Mouse (Mus musculus) limb, embryonic 10.5 days (tissue): ENCODE measurements around the gene Wdr70. TPM values are rescaled to one million over a fixed set of nuclear protein-coding genes. Genes with fewer than 3 reads are reported as not detected.

Experiments
- DNase-seq: peaks from one replicate; pipeline ENCODE4 v3.0.0-alpha.2; 2017; ENCODE audit warnings: low spot score
- H3K27ac ChIP-seq: fragments of 300-500 bp; sonication (generic); 2 replicates; pipeline ENCODE4 v1.5.1; 2016; ENCODE audit warnings: mild to moderate bottlenecking
- H3K27me3 ChIP-seq: fragments of 300-500 bp; sonication (generic); 2 replicates; pipeline ENCODE4 v1.6.1; 2016; ENCODE audit warnings: low read depth, mild to moderate bottlenecking; ENCODE audit not compliant: poor library complexity, severe bottlenecking
- H3K36me3 ChIP-seq: fragments of 300-500 bp; sonication (generic); 2 replicates; pipeline ENCODE4 v1.6.1; 2016; ENCODE audit warnings: mild to moderate bottlenecking, moderate library complexity
- H3K4me1 ChIP-seq: fragments of 300-500 bp; sonication (generic); 2 replicates; pipeline ENCODE4 v1.6.1; 2016
- H3K4me3 ChIP-seq: fragments of 300-500 bp; sonication (generic); 2 replicates; pipeline ENCODE4 v1.5.1; 2016; ENCODE audit warnings: mild to moderate bottlenecking, moderate library complexity
- H3K9me3 ChIP-seq: fragments of 300-500 bp; sonication (generic); replicated peaks from 2 replicates; pipeline ENCODE4 v1.6.1; 2016; ENCODE audit warnings: mild to moderate bottlenecking
- WGBS: fragments of 180-500 bp; shearing (Covaris S2); methylation state at CpG from one replicate; pipeline ENCODE4 v1.1.7; 2016; 5-methylcytosine and 5-hydroxymethylcytosine counted together
- polyA plus RNA-seq: library from polyadenylated mRNA; unstranded; fragments of >200 nt; fragmentation: Nextera tagmentation; extraction: Ambion mirVana; gene quantifications from 2 replicates; pipeline ENCODE4 v1.2.1, GENCODE M21; 2016

Wdr70 gene
- polyA plus RNA-seq, 1 experiment from 2014 or later: 71.4 TPM

- H3K27me3 ChIP-seq: no peaks in the 10 kb centered on the region
- H3K4me1 ChIP-seq: no peaks in the 10 kb centered on the region
- H3K9me3 ChIP-seq: no peaks in the 10 kb centered on the region
- 96% methylated on average over 1 of the region's 1 CpGs for WGBS
- H3K4me3 ChIP-seq: no peak overlapping the region
- no peak for DNase-seq
- no peak overlapping the region for H3K27ac ChIP-seq
- H3K36me3 ChIP-seq: no peaks in the 10 kb centered on the region
Observed at GRCm38 (mm10) chr15:8006056-8006455, 93.0 kb downstream of the Wdr70 start.

GRCm38 (mm10) chr15:8005506-8005905, 93.5 kb downstream of the Wdr70 start:
- no peak for DNase-seq
- 77% methylated on average over 5 of the region's 5 CpGs for WGBS

GRCm38 (mm10) chr15:8003789-8004188, 95.2 kb downstream of the Wdr70 start:
- Histone ChIP-seq H3K36me3 (no peaks in the 10 kb centered on the region), H3K27ac (no peak overlapping the region), H3K27me3 (no peaks in the 10 kb centered on the region), H3K4me3 (no peak overlapping the region), H3K9me3 (no peaks in the 10 kb centered on the region), H3K4me1 (no peaks in the 10 kb centered on the region)
- 95% methylated on average over 8 of the region's 8 CpGs for WGBS
- DNase-seq: no peak

More at GRCm38 (mm10) chr15:8005506-8005905, 93.5 kb downstream of the Wdr70 start:
- H3K27me3 ChIP-seq: no peaks in the 10 kb centered on the region
- H3K4me1 ChIP-seq: no peaks in the 10 kb centered on the region
- H3K9me3 ChIP-seq: no peaks in the 10 kb centered on the region
- no peak overlapping the region for H3K4me3 ChIP-seq
- no peaks in the 10 kb centered on the region for H3K36me3 ChIP-seq
- H3K27ac ChIP-seq: no peak overlapping the region

GRCm38 (mm10) chr15:7998843-7999546, 100.0 kb downstream of the Wdr70 start:
- Histone ChIP-seq H3K9me3 (no peaks in the 10 kb centered on the region), H3K27ac (no peak overlapping the region), H3K36me3 (no peaks in the 10 kb centered on the region), H3K27me3 (no peaks in the 10 kb centered on the region), H3K4me3 (no peak overlapping the region), H3K4me1 (no peaks in the 10 kb centered on the region)
- DNase-seq: no peak
- 54% methylated on average over 14 of the region's 14 CpGs for WGBS

GRCm38 (mm10) chr15:7998095-7998494, 100.9 kb downstream of the Wdr70 start:
- H3K27ac ChIP-seq: no peak overlapping the region
- DNase-seq: no peak
- H3K9me3 ChIP-seq: no peaks in the 10 kb centered on the region
- no peaks in the 10 kb centered on the region for H3K27me3 ChIP-seq
- H3K4me3 ChIP-seq: no peak overlapping the region
- H3K36me3 ChIP-seq: no peaks in the 10 kb centered on the region
- H3K4me1 ChIP-seq: no peaks in the 10 kb centered on the region
- 90% methylated on average over 2 of the region's 2 CpGs for WGBS

- H3K4me3 ChIP-seq: no peak overlapping the region
- no peak for DNase-seq
- no peaks in the 10 kb centered on the region for H3K9me3 ChIP-seq
- no peaks in the 10 kb centered on the region for H3K4me1 ChIP-seq
- no peak overlapping the region for H3K27ac ChIP-seq
- H3K36me3 ChIP-seq: no peaks in the 10 kb centered on the region
- H3K27me3 ChIP-seq: no peaks in the 10 kb centered on the region
- WGBS: 91% methylated on average over 6 of the region's 6 CpGs
Observed at GRCm38 (mm10) chr15:7993721-7994120, 105.3 kb downstream of the Wdr70 start.

- Histone ChIP-seq H3K4me3 (no peak overlapping the region), H3K4me1 (peaks cover 4% of the 10 kb centered on the region; the same call in 1 of the 2 replicates), H3K27me3 (no peaks in the 10 kb centered on the region), H3K9me3 (no peaks in the 10 kb centered on the region), H3K27ac (no peak overlapping the region), H3K36me3 (no peaks in the 10 kb centered on the region)
- DNase-seq: no peak
Observed at GRCm38 (mm10) chr15:7990101-7990500, 108.9 kb downstream of the Wdr70 start.

GRCm38 (mm10) chr15:7987374-7987773, 111.6 kb downstream of the Wdr70 start:
- Histone ChIP-seq H3K27ac (no peak overlapping the region), H3K27me3 (no peaks in the 10 kb centered on the region), H3K4me3 (no peak overlapping the region), H3K36me3 (no peaks in the 10 kb centered on the region), H3K9me3 (no peaks in the 10 kb centered on the region), H3K4me1 (peaks cover 4% of the 10 kb centered on the region; the same call in 1 of the 2 replicates)
- no peak for DNase-seq
- WGBS: 92% methylated on average over 8 of the region's 8 CpGs

GRCm38 (mm10) chr15:7986274-7986673, 112.7 kb downstream of the Wdr70 start:
- WGBS: 76% methylated on average over 6 of the region's 6 CpGs
- Histone ChIP-seq H3K4me1 (peaks cover 4% of the 10 kb centered on the region; the same call in 1 of the 2 replicates), H3K27me3 (no peaks in the 10 kb centered on the region), H3K9me3 (no peaks in the 10 kb centered on the region), H3K36me3 (no peaks in the 10 kb centered on the region), H3K27ac (peak overlapping the region; percentile 23; the same call in 1 of the 2 replicates), H3K4me3 (no peak overlapping the region)
- no peak for DNase-seq

GRCm38 (mm10) chr15:7978640-7979039, 120.4 kb downstream of the Wdr70 start:
- WGBS: 88% methylated on average over 1 of the region's 1 CpGs

GRCm38 (mm10) chr15:7976775-7977174, 122.2 kb downstream of the Wdr70 start:
- peaks cover 8% of the 10 kb centered on the region for H3K36me3 ChIP-seq
- H3K4me3 ChIP-seq: no peak overlapping the region
- no peaks in the 10 kb centered on the region for H3K27me3 ChIP-seq
- no peak for DNase-seq
- WGBS: 93% methylated on average over 9 of the region's 9 CpGs
- no peaks in the 10 kb centered on the region for H3K9me3 ChIP-seq
- no peak overlapping the region for H3K27ac ChIP-seq
- no peaks in the 10 kb centered on the region for H3K4me1 ChIP-seq

More at GRCm38 (mm10) chr15:7978640-7979039, 120.4 kb downstream of the Wdr70 start:
- no peak for DNase-seq
- no peaks in the 10 kb centered on the region for H3K9me3 ChIP-seq
- H3K4me3 ChIP-seq: no peak overlapping the region
- H3K27ac ChIP-seq: no peak overlapping the region
- peaks cover 8% of the 10 kb centered on the region for H3K36me3 ChIP-seq
- no peaks in the 10 kb centered on the region for H3K27me3 ChIP-seq
- H3K4me1 ChIP-seq: no peaks in the 10 kb centered on the region

- no peaks in the 10 kb centered on the region for H3K27me3 ChIP-seq
- H3K36me3 ChIP-seq: peaks cover 8% of the 10 kb centered on the region
- H3K4me1 ChIP-seq: no peaks in the 10 kb centered on the region
- no peak overlapping the region for H3K4me3 ChIP-seq
- WGBS: 89% methylated on average over 8 of the region's 8 CpGs
- no peak for DNase-seq
- H3K27ac ChIP-seq: no peak overlapping the region
- no peaks in the 10 kb centered on the region for H3K9me3 ChIP-seq
Observed at GRCm38 (mm10) chr15:7974368-7974767, 124.6 kb downstream of the Wdr70 start.

- DNase-seq: no peak
Observed at GRCm38 (mm10) chr15:7972528-7972927, 126.5 kb downstream of the Wdr70 start.

GRCm38 (mm10) chr15:7962786-7963185, 136.2 kb downstream of the Wdr70 start:
- no peaks in the 10 kb centered on the region for H3K4me1 ChIP-seq
- 89% methylated on average over 6 of the region's 6 CpGs for WGBS
- no peak overlapping the region for H3K27ac ChIP-seq
- H3K4me3 ChIP-seq: no peak overlapping the region
- DNase-seq: no peak
- H3K27me3 ChIP-seq: no peaks in the 10 kb centered on the region
- H3K9me3 ChIP-seq: no peaks in the 10 kb centered on the region
- H3K36me3 ChIP-seq: no peaks in the 10 kb centered on the region

More at GRCm38 (mm10) chr15:7972528-7972927, 126.5 kb downstream of the Wdr70 start:
- no peaks in the 10 kb centered on the region for H3K4me1 ChIP-seq
- peaks cover 8% of the 10 kb centered on the region for H3K36me3 ChIP-seq
- H3K27me3 ChIP-seq: no peaks in the 10 kb centered on the region
- no peak overlapping the region for H3K27ac ChIP-seq
- WGBS: 97% methylated on average over 5 of the region's 5 CpGs
- no peaks in the 10 kb centered on the region for H3K9me3 ChIP-seq
- no peak overlapping the region for H3K4me3 ChIP-seq
